Mouse (Mus musculus): ENCODE measurements around the gene Arl6ip4. TPM values are rescaled to one million over a fixed set of nuclear protein-coding genes. Genes with fewer than 3 reads are reported as not detected.
A peak's percentile ranks its signal among the peaks of the same experiment; 100 is the strongest.

The Arl6ip4 gene
- polyA plus RNA-seq, 1 experiment from 2014 or later = 105 TPM

DNA sequence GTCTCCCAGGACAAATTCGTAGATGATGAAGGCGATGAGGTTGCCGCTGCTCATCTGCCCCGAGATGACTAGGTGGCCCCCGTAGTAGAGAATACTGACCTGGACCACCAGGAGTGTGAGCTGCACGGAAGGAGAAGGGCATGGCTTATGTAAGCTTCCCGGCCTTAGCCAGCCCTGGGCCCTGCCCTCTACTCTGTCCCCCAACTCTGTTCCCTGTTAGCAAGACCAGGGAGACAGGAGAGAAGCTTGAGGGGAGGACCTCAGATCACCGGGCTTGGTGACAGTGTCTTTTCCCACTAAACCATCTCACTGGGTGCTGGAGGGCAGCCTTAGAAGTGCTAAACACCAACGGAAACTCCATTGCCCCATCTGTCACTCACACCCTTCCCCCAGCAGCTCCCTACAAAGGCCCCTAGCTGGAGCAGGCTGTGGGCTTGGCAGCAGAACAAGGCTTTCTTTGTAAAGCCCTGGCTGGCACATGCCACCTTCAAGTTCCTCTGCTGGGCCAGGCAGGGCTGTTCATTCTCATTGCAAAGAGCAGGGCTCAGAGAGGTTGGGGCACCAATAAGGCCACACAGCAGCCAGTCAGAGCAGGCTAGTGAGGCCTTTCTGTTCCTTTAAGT lies 37.0 kb upstream of the Arl6ip4 start:
- ATAC-seq (ENCODE audit: low FRiP score, low TSS enrichment) = no peak
- no peak overlapping the region for H3K4me3 ChIP-seq (ENCODE audit: low read length)
- no peaks in the 10 kb centered on the region for H3K9me3 ChIP-seq (ENCODE audit: control insufficient read depth, low read length)
- WGBS = 59% methylated on average over 9 of the region's 9 CpGs
- no peak overlapping the region for H3K9ac ChIP-seq (ENCODE audit: low read depth, low read length)
- no peak overlapping the region for H3K27ac ChIP-seq (ENCODE audit: low read depth, low read length)
- peaks cover 23% of the 10 kb centered on the region; the same call in 1 of the 2 replicates for H3K4me1 ChIP-seq (ENCODE audit: control insufficient read depth, insufficient read depth, low read length)
- no peaks in the 10 kb centered on the region for H3K36me3 ChIP-seq (ENCODE audit: control insufficient read depth, insufficient read depth, low read length)
- H3K4me2 ChIP-seq (replicated peaks; ENCODE audit: low read depth, low read length) = no peak overlapping the region
- no peaks in the 10 kb centered on the region for H3K27me3 ChIP-seq (ENCODE audit: control insufficient read depth, insufficient read depth, low read length)

DNA sequence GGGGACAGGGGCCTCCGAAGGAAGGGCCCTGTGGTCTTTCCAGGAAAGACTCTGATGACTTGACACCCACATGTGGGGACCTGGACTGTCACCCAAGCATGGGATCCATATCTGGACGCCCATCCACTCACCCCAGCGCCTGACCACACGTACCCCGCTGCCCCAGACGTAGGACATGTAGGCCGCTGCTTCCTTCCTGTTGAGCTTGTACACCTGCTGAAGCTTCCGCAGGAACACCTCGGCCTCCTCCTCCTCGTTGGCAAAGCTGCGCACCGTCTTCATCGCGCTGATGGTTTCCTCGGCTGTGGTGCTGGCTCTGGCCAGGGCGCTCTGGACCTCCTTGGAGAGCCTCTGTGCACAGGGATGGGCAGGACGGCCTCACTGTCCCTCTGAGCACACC lies 36.0 kb upstream of the Arl6ip4 start:
- Histone ChIP-seq H3K9me3 (ENCODE audit: control insufficient read depth, low read length) (no peaks in the 10 kb centered on the region), H3K27me3 (ENCODE audit: control insufficient read depth, insufficient read depth, low read length) (no peaks in the 10 kb centered on the region), H3K36me3 (ENCODE audit: control insufficient read depth, insufficient read depth, low read length) (no peaks in the 10 kb centered on the region), H3K4me2 (replicated peaks; ENCODE audit: low read depth, low read length) (no peak overlapping the region), H3K9ac (ENCODE audit: low read depth, low read length) (no peak overlapping the region), H3K4me3 (ENCODE audit: low read length) (no peak overlapping the region), H3K4me1 (ENCODE audit: control insufficient read depth, insufficient read depth, low read length) (peaks cover 17% of the 10 kb centered on the region; the same call in 1 of the 2 replicates), H3K27ac (ENCODE audit: low read depth, low read length) (no peak overlapping the region)
- no peak for ATAC-seq (ENCODE audit: low FRiP score, low TSS enrichment)
- WGBS = 88% methylated on average over 17 of the region's 17 CpGs

DNA sequence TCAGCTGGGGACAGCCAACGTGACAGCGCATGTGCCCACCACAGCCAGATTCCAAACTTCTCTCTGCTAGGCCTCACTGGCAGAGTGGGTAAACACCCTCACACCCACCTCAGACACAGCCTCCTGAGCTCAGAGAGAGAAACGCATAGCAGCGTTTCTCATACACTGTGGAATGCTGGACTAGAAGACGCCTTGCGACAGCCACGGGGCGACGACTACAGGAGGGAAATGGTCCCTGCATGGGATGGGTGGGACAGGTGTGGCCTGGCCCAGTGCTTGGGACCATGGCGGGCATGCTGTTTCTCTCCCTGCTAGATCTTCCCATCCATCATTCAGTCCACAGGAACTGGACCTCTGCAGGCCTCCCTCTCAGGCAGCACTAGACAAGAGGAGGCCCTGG lies 33.4 kb upstream of the Arl6ip4 start:
- Histone ChIP-seq H3K36me3 (ENCODE audit: control insufficient read depth, insufficient read depth, low read length) (no peaks in the 10 kb centered on the region), H3K4me2 (replicated peaks; ENCODE audit: low read depth, low read length) (no peak overlapping the region), H3K4me1 (ENCODE audit: control insufficient read depth, insufficient read depth, low read length) (no peaks in the 10 kb centered on the region), H3K4me3 (ENCODE audit: low read length) (no peak overlapping the region), H3K27me3 (ENCODE audit: control insufficient read depth, insufficient read depth, low read length) (no peaks in the 10 kb centered on the region), H3K9me3 (ENCODE audit: control insufficient read depth, low read length) (no peaks in the 10 kb centered on the region), H3K9ac (ENCODE audit: low read depth, low read length) (no peak overlapping the region), H3K27ac (ENCODE audit: low read depth, low read length) (no peak overlapping the region)
- no peak for ATAC-seq (ENCODE audit: low FRiP score, low TSS enrichment)
- WGBS = 84% methylated on average over 10 of the region's 10 CpGs

DNA sequence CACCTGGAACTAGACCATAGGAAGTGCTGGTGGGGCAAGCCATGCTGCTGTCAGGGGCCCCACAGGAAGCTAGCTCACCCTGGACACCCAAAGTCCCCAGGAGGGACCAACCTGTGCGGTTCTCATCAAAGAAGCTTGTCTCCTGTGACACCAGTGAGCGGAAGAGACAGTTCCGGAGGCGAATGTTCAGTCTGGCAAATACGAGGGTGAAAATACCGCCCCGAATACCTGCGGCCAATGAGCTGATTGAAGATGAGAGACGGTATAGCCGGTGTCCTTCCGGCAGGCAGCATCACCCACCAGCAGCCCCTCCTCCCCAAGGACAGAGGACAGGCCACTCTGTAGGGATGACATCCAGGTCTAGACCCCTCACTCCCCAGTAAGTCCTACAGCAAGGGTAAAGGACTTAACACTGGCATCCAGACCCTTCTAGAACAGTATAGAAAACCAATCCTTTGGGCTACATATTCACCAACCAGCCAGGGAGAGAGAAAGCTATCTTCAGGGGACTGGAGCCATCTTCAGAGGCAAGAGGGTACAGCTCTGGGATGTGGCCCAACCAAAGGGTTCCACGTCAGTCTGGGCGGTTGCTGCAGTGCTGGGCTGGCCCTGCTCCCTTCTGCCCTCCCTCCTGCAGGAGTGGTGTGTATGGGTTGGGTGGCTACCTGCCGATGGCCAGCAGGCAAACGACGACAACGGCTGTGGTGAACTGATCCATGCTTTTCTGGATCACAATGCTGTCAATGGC lies 32.8 kb upstream of the Arl6ip4 start:
- WGBS = 88% methylated on average over 17 of the region's 17 CpGs
- no peak overlapping the region for H3K4me2 ChIP-seq (replicated peaks; ENCODE audit: low read depth, low read length)
- no peaks in the 10 kb centered on the region for H3K27me3 ChIP-seq (ENCODE audit: control insufficient read depth, insufficient read depth, low read length)
- H3K4me3 ChIP-seq (ENCODE audit: low read length) = no peak overlapping the region
- H3K27ac ChIP-seq (ENCODE audit: low read depth, low read length) = no peak overlapping the region
- no peak overlapping the region for H3K9ac ChIP-seq (ENCODE audit: low read depth, low read length)
- H3K9me3 ChIP-seq (ENCODE audit: control insufficient read depth, low read length) = no peaks in the 10 kb centered on the region
- H3K4me1 ChIP-seq (ENCODE audit: control insufficient read depth, insufficient read depth, low read length) = no peaks in the 10 kb centered on the region
- H3K36me3 ChIP-seq (ENCODE audit: control insufficient read depth, insufficient read depth, low read length) = no peaks in the 10 kb centered on the region
- ATAC-seq (ENCODE audit: low FRiP score, low TSS enrichment) = no peak

DNA sequence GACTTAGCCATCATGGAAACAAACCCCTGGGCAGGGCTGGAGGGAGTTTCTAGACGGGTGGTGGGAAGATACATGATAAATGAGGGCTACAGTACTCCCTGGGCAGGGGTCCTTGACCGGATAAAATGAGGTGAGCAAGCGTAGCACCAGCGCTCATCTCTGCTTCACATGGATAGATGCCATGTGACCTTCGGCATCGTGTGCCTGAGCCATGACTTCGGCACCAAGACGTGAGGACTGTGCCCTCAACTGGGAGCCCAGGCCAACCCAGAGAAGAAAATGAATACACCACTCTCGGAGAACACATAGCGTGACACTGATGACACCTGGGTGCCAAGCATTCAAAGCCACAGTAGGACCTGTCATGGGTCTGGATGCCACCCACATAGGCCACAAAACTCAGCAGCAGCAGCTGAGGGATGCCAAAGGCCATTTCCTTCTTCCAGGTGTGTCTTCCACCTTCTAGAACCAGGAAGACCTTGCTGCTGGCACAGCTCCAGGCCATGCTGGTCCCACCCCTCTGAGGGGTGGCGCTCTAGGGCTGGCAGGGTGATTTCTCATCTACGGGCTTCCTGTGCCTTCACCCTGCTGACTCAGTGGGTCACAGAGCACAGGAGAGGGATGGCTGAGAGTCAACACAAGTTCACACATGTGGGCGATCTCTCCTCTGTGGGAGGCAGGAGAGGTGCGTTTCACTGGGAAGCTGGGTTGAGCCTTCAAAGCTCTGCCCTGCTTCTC lies 31.9 kb upstream of the Arl6ip4 start:
- Histone ChIP-seq H3K27me3 (ENCODE audit: control insufficient read depth, insufficient read depth, low read length) (no peaks in the 10 kb centered on the region), H3K4me3 (ENCODE audit: low read length) (no peak overlapping the region), H3K36me3 (ENCODE audit: control insufficient read depth, insufficient read depth, low read length) (no peaks in the 10 kb centered on the region), H3K4me1 (ENCODE audit: control insufficient read depth, insufficient read depth, low read length) (no peaks in the 10 kb centered on the region), H3K4me2 (replicated peaks; ENCODE audit: low read depth, low read length) (no peak overlapping the region), H3K9ac (ENCODE audit: low read depth, low read length) (no peak overlapping the region), H3K9me3 (ENCODE audit: control insufficient read depth, low read length) (no peaks in the 10 kb centered on the region), H3K27ac (ENCODE audit: low read depth, low read length) (no peak overlapping the region)
- 80% methylated on average over 14 of the region's 14 CpGs for WGBS
- ATAC-seq (ENCODE audit: low FRiP score, low TSS enrichment) = peak; percentile 1; the same call in 1 of the 2 replicates

DNA sequence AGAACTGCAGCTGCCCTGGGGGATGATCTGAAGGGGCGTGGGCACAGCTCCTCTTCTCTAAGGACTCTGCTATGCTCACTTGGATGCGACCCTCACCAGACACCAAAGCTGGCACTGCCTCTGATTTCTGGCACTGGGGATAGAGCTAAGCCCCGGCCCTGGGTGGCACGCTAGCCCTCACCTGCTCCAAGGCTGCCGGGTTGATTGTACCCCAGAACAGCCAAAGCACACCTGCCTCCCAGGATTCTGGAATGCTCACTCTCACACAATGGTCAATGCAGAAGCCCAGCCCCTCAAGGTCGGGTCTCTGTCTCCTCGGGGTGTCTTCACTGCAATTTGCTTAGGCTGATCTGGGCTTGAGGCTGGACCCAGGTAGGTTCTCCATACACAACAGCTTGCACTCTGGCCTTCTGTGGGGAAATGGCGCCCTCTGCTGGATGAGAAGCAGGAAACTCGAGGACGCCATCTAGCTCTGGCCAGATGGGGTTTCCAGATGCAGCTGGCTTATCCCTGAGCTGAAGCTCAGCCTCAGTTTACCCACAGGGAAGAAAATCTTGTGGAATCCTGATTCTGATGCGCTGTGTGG lies 31.2 kb upstream of the Arl6ip4 start:
- Histone ChIP-seq H3K4me2 (replicated peaks; ENCODE audit: low read depth, low read length) (no peak overlapping the region), H3K36me3 (ENCODE audit: control insufficient read depth, insufficient read depth, low read length) (no peaks in the 10 kb centered on the region), H3K9ac (ENCODE audit: low read depth, low read length) (no peak overlapping the region), H3K4me1 (ENCODE audit: control insufficient read depth, insufficient read depth, low read length) (no peaks in the 10 kb centered on the region), H3K4me3 (ENCODE audit: low read length) (no peak overlapping the region), H3K27ac (ENCODE audit: low read depth, low read length) (no peak overlapping the region), H3K27me3 (ENCODE audit: control insufficient read depth, insufficient read depth, low read length) (no peaks in the 10 kb centered on the region), H3K9me3 (ENCODE audit: control insufficient read depth, low read length) (no peaks in the 10 kb centered on the region)
- peak; percentile 65 for ATAC-seq (ENCODE audit: low FRiP score, low TSS enrichment)
- 42% methylated on average over 11 of the region's 11 CpGs for WGBS

DNA sequence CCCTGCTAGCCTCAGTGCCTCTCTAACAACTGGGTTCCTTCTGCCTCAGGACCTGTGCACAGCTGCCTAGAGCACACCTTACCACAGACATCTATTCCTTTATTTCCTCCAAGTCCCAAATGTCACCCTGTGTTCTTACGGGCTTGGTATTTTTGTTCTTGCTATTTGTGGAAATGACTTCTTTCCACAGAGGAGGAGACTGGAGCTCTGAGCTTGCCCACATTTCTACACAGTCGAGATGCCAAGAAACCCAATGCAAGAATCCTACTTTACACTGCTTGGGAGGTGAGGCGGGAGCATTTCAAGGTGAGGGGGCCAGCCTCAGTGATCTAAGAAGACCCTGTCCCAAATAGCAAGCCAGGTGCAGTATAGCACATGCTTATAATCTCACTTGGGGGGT lies 30.4 kb upstream of the Arl6ip4 start:
- H3K4me2 ChIP-seq (replicated peaks; ENCODE audit: low read depth, low read length) = no peak overlapping the region
- H3K4me3 ChIP-seq (ENCODE audit: low read length) = no peak overlapping the region
- H3K9me3 ChIP-seq (ENCODE audit: control insufficient read depth, low read length) = no peaks in the 10 kb centered on the region
- no peak overlapping the region for H3K27ac ChIP-seq (ENCODE audit: low read depth, low read length)
- no peak for ATAC-seq (ENCODE audit: low FRiP score, low TSS enrichment)
- no peaks in the 10 kb centered on the region for H3K27me3 ChIP-seq (ENCODE audit: control insufficient read depth, insufficient read depth, low read length)
- 70% methylated on average over 3 of the region's 3 CpGs for WGBS
- no peaks in the 10 kb centered on the region for H3K36me3 ChIP-seq (ENCODE audit: control insufficient read depth, insufficient read depth, low read length)
- H3K4me1 ChIP-seq (ENCODE audit: control insufficient read depth, insufficient read depth, low read length) = no peaks in the 10 kb centered on the region
- no peak overlapping the region for H3K9ac ChIP-seq (ENCODE audit: low read depth, low read length)

DNA sequence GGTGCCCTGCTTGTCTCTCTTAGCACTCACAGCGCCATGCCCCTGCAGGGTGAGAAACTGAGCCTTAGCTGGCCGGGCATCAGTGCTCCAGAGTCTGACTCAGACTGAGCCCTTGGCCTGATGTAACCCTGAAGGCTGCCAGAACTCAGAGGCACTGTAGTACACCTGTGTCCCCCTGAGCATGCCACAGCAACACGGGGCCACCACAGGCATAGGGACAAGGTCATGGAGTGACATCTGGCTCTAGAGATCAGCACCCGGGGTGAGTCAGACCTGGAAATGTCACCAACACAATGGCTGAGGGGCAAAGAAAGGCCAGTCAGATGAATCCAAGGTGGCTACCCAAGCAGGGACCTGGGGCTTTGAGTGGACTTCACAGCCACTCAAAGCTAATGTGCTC lies 29.0 kb upstream of the Arl6ip4 start:
- 78% methylated on average over 4 of the region's 4 CpGs for WGBS
- ATAC-seq (ENCODE audit: low FRiP score, low TSS enrichment) = no peak
- no peak overlapping the region for H3K9ac ChIP-seq (ENCODE audit: low read depth, low read length)

More for the DNA sequence above, 29.0 kb upstream of the Arl6ip4 start:
- H3K27me3 ChIP-seq (ENCODE audit: control insufficient read depth, insufficient read depth, low read length) = no peaks in the 10 kb centered on the region
- H3K4me2 ChIP-seq (replicated peaks; ENCODE audit: low read depth, low read length) = no peak overlapping the region
- H3K9me3 ChIP-seq (ENCODE audit: control insufficient read depth, low read length) = no peaks in the 10 kb centered on the region
- no peaks in the 10 kb centered on the region for H3K36me3 ChIP-seq (ENCODE audit: control insufficient read depth, insufficient read depth, low read length)
- no peak overlapping the region for H3K4me3 ChIP-seq (ENCODE audit: low read length)
- no peaks in the 10 kb centered on the region for H3K4me1 ChIP-seq (ENCODE audit: control insufficient read depth, insufficient read depth, low read length)
- no peak overlapping the region for H3K27ac ChIP-seq (ENCODE audit: low read depth, low read length)
